Mouse (Mus musculus): ENCODE measurements at regions not wholly inside any gene's neighbourhood (a gene's known extent, or its start where the extent isn't known, plus 50 kb on each side); places are given as distances from the start of the nearest gene placed in this dataset.

GRCm38 (mm10) chr2:72541246-72541645, 65.3 kb downstream of the Cdca7 start:
- ATAC-seq (ENCODE audit: low FRiP score, low read depth): no peak
- H3K4me3 ChIP-seq: no peak overlapping the region
- 88% methylated on average over 5 of the region's 5 CpGs for WGBS

GRCm38 (mm10) chr2:72545453-72545852, 69.5 kb downstream of the Cdca7 start:
- no peaks in the 10 kb centered on the region for H3K4me1 ChIP-seq
- no peak overlapping the region for H3K9ac ChIP-seq
- H3K36me3 ChIP-seq: no peaks in the 10 kb centered on the region
- ATAC-seq (ENCODE audit: low FRiP score, low read depth): no peak
- no peaks in the 10 kb centered on the region for H3K9me3 ChIP-seq
- H3K27me3 ChIP-seq (replicated peaks): no peaks in the 10 kb centered on the region
- no peak overlapping the region for H3K4me3 ChIP-seq
- no peak overlapping the region for H3K27ac ChIP-seq
- no peak overlapping the region for H3K4me2 ChIP-seq (replicated peaks)
- 98% methylated on average over 1 of the region's 1 CpGs for WGBS

More at GRCm38 (mm10) chr2:72541246-72541645, 65.3 kb downstream of the Cdca7 start:
- H3K36me3 ChIP-seq: no peaks in the 10 kb centered on the region
- H3K4me2 ChIP-seq (replicated peaks): no peak overlapping the region
- H3K27me3 ChIP-seq (replicated peaks): no peaks in the 10 kb centered on the region
- H3K9ac ChIP-seq: no peak overlapping the region
- no peak overlapping the region for H3K27ac ChIP-seq
- H3K4me1 ChIP-seq: no peaks in the 10 kb centered on the region
- no peaks in the 10 kb centered on the region for H3K9me3 ChIP-seq

DNA sequence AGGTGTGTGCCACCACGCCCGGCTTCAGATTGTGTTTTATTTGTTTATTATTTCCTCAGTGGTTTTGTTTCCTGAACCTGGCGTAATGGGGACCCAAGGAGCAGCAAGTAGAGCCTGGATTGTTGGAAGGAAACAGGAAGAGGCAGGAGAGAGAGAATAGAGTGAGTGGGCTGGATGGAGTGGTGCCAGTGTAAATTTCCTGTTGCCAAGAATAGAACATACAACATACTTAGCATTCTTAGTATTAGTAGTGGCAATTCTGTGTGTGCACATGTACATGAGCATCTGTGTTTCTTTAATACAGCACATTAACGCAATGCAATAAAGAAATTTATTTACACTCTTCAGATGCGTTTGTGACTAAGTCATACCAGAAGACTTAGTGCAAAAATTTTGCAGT, 70.5 kb downstream of the Cdca7 start:
- ATAC-seq (ENCODE audit: low FRiP score, low read depth): no peak

GRCm38 (mm10) chr2:72546963-72547362, 71.0 kb downstream of the Cdca7 start:
- no peak overlapping the region for H3K9ac ChIP-seq
- no peak overlapping the region for H3K4me2 ChIP-seq (replicated peaks)
- 65% methylated on average over 4 of the region's 4 CpGs for WGBS
- H3K36me3 ChIP-seq: no peaks in the 10 kb centered on the region
- no peaks in the 10 kb centered on the region for H3K4me1 ChIP-seq
- ATAC-seq (ENCODE audit: low FRiP score, low read depth): no peak
- no peak overlapping the region for H3K4me3 ChIP-seq
- no peak overlapping the region for H3K27ac ChIP-seq
- no peaks in the 10 kb centered on the region for H3K9me3 ChIP-seq
- no peaks in the 10 kb centered on the region for H3K27me3 ChIP-seq (replicated peaks)

More for the DNA sequence above, 70.5 kb downstream of the Cdca7 start:
- H3K9ac ChIP-seq: no peak overlapping the region
- no peaks in the 10 kb centered on the region for H3K27me3 ChIP-seq (replicated peaks)
- H3K36me3 ChIP-seq: no peaks in the 10 kb centered on the region
- H3K4me1 ChIP-seq: no peaks in the 10 kb centered on the region
- no peak overlapping the region for H3K4me2 ChIP-seq (replicated peaks)
- 83% methylated on average over 5 of the region's 5 CpGs for WGBS
- no peak overlapping the region for H3K27ac ChIP-seq
- H3K4me3 ChIP-seq: no peak overlapping the region
- no peaks in the 10 kb centered on the region for H3K9me3 ChIP-seq

GRCm38 (mm10) chr2:72551268-72551667, 75.3 kb downstream of the Cdca7 start:
- no peak for ATAC-seq (ENCODE audit: low FRiP score, low read depth)
- Histone ChIP-seq H3K27ac (no peak overlapping the region), H3K9me3 (peaks cover 6% of the 10 kb centered on the region; the same call in 1 of the 2 replicates), H3K9ac (no peak overlapping the region), H3K36me3 (no peaks in the 10 kb centered on the region), H3K4me1 (no peaks in the 10 kb centered on the region), H3K27me3 (replicated peaks) (no peaks in the 10 kb centered on the region), H3K4me3 (no peak overlapping the region), H3K4me2 (replicated peaks) (no peak overlapping the region)
- 89% methylated on average over 4 of the region's 4 CpGs for WGBS

GRCm38 (mm10) chr2:72554603-72555002, 78.6 kb downstream of the Cdca7 start:
- peaks cover 6% of the 10 kb centered on the region; the same call in 1 of the 2 replicates for H3K9me3 ChIP-seq
- no peak overlapping the region for H3K27ac ChIP-seq
- 88% methylated on average over 5 of the region's 5 CpGs for WGBS
- H3K36me3 ChIP-seq: no peaks in the 10 kb centered on the region
- H3K9ac ChIP-seq: no peak overlapping the region
- ATAC-seq (ENCODE audit: low FRiP score, low read depth): no peak
- no peaks in the 10 kb centered on the region for H3K27me3 ChIP-seq (replicated peaks)
- no peaks in the 10 kb centered on the region for H3K4me1 ChIP-seq
- no peak overlapping the region for H3K4me2 ChIP-seq (replicated peaks)
- H3K4me3 ChIP-seq: no peak overlapping the region

- H3K27me3 ChIP-seq (replicated peaks): no peaks in the 10 kb centered on the region
- no peaks in the 10 kb centered on the region for H3K36me3 ChIP-seq
- no peak overlapping the region for H3K27ac ChIP-seq
- H3K4me3 ChIP-seq: no peak overlapping the region
- H3K9ac ChIP-seq: no peak overlapping the region
- ATAC-seq (ENCODE audit: low FRiP score, low read depth): no peak
- no peak overlapping the region for H3K4me2 ChIP-seq (replicated peaks)
- 95% methylated on average over 4 of the region's 4 CpGs for WGBS
- no peaks in the 10 kb centered on the region for H3K4me1 ChIP-seq
- H3K9me3 ChIP-seq: peaks cover 6% of the 10 kb centered on the region; the same call in 1 of the 2 replicates
Observed at GRCm38 (mm10) chr2:72555116-72555515, 79.2 kb downstream of the Cdca7 start.

- no peaks in the 10 kb centered on the region for H3K4me1 ChIP-seq
- H3K9me3 ChIP-seq: peaks cover 6% of the 10 kb centered on the region; the same call in 1 of the 2 replicates
- H3K4me3 ChIP-seq: no peak overlapping the region
- H3K27me3 ChIP-seq (replicated peaks): no peaks in the 10 kb centered on the region
- H3K36me3 ChIP-seq: no peaks in the 10 kb centered on the region
- 66% methylated on average over 6 of the region's 6 CpGs for WGBS
- no peak overlapping the region for H3K9ac ChIP-seq
- no peak overlapping the region for H3K27ac ChIP-seq
- no peak overlapping the region for H3K4me2 ChIP-seq (replicated peaks)
- ATAC-seq (ENCODE audit: low FRiP score, low read depth): no peak
Observed at GRCm38 (mm10) chr2:72555556-72555955, 79.6 kb downstream of the Cdca7 start.

- H3K9ac ChIP-seq: no peak overlapping the region
- H3K4me1 ChIP-seq: no peaks in the 10 kb centered on the region
- H3K4me3 ChIP-seq: no peak overlapping the region
- H3K9me3 ChIP-seq: peaks cover 6% of the 10 kb centered on the region; the same call in 1 of the 2 replicates
- no peak overlapping the region for H3K4me2 ChIP-seq (replicated peaks)
- ATAC-seq (ENCODE audit: low FRiP score, low read depth): no peak
- 63% methylated on average over 8 of the region's 8 CpGs for WGBS
- H3K27me3 ChIP-seq (replicated peaks): no peaks in the 10 kb centered on the region
- no peaks in the 10 kb centered on the region for H3K36me3 ChIP-seq
- H3K27ac ChIP-seq: no peak overlapping the region
Observed at GRCm38 (mm10) chr2:72556064-72556821, 80.3 kb downstream of the Cdca7 start.

DNA sequence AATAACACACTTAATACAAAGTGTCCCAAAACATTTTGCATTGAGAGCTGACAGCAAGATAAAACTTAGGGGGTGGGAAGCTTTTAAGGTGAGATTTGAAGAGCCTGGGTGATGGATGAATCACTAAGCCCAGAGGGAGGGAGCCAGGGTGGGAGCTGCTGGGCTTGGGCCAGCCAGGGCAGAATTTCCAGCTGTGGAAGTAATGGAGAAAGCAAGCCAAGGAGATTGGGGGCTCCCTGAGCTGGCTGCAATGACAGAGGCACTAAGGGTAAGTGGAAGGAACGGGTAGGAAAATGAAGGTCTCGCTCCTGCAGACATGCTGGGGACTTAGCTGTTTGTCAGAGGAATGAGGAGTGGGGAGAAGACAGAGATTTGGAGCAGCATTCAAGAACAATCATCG, 81.2 kb downstream of the Cdca7 start:
- WGBS: 45% methylated on average over 3 of the region's 3 CpGs
- Histone ChIP-seq H3K27ac (no peak overlapping the region), H3K9ac (no peak overlapping the region)

GRCm38 (mm10) chr2:72557565-72558260, 81.8 kb downstream of the Cdca7 start:
- Histone ChIP-seq H3K4me1 (no peaks in the 10 kb centered on the region), H3K36me3 (no peaks in the 10 kb centered on the region), H3K4me3 (no peak overlapping the region), H3K27ac (no peak overlapping the region), H3K9ac (no peak overlapping the region), H3K27me3 (replicated peaks) (no peaks in the 10 kb centered on the region), H3K9me3 (peaks cover 6% of the 10 kb centered on the region; the same call in 1 of the 2 replicates), H3K4me2 (replicated peaks) (no peak overlapping the region)
- no peak for ATAC-seq (ENCODE audit: low FRiP score, low read depth)
- 70% methylated on average over 9 of the region's 9 CpGs for WGBS

More for the DNA sequence above, 81.2 kb downstream of the Cdca7 start:
- Histone ChIP-seq H3K36me3 (no peaks in the 10 kb centered on the region), H3K4me3 (no peak overlapping the region), H3K4me2 (replicated peaks) (no peak overlapping the region), H3K9me3 (peaks cover 6% of the 10 kb centered on the region; the same call in 1 of the 2 replicates), H3K4me1 (no peaks in the 10 kb centered on the region), H3K27me3 (replicated peaks) (no peaks in the 10 kb centered on the region)
- no peak for ATAC-seq (ENCODE audit: low FRiP score, low read depth)

DNA sequence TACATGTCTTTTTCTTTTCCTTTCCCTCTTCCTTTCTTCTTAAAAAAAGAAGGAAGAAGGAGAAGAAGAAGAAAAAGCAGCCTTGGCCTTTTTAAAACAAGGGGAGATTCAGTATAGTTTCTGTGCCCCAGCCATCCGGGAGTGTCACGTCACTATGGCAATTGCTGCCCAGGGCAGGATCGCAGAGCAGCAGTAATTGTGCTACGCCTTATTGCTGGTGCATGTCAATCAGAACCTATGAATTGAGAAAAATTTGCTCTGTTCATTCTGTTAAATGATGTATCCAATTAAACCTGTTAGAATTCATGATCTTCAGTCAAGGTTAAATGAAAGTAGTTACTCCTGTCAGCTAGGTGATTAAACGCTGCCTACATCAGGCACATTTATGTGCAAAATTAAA, 85.4 kb downstream of the Cdca7 start:
- Histone ChIP-seq H3K9ac (no peak overlapping the region), H3K9me3 (no peaks in the 10 kb centered on the region), H3K27ac (no peak overlapping the region), H3K36me3 (no peaks in the 10 kb centered on the region), H3K27me3 (replicated peaks) (peaks cover 5% of the 10 kb centered on the region; the same call in 1 of the 2 replicates), H3K4me2 (replicated peaks) (no peak overlapping the region), H3K4me1 (no peaks in the 10 kb centered on the region), H3K4me3 (no peak overlapping the region)
- 62% methylated on average over 5 of the region's 5 CpGs for WGBS
- ATAC-seq (ENCODE audit: low FRiP score, low read depth): no peak

All from neural tube, embryonic 12.5 days (tissue).